Mouse (Mus musculus): ENCODE measurements around the gene Met.

- TF ChIP-seq POLR2A (IDR thresholded peaks at IDR 0.05; ENCODE audit: low read depth, low read length) (no peak), CTCF (IDR thresholded peaks at IDR 0.05; ENCODE audit: borderline replicate concordance, insufficient read depth, low read length) (no peak)
These were observed 59.3 kb downstream of the Met start for GRCm38 (mm10) chr6:17522917-17523316.
